Mouse (Mus musculus) myocyte (in vitro differentiated cells): ENCODE results near the gene Cd248. TPM values are rescaled to one million over a fixed set of nuclear protein-coding genes. Genes with fewer than 3 reads are reported as not detected.

Experiments used
- H3K27me3 ChIP-seq: one replicate; pipeline ENCODE4 v1.6.1; 2011; ENCODE audit not compliant: control insufficient read depth, insufficient read depth, insufficient read length
- H3K36me3 ChIP-seq: one replicate; pipeline ENCODE4 v1.6.1; 2011; ENCODE audit not compliant: control insufficient read depth, insufficient read depth
- H3K4me2 ChIP-seq: one replicate; pipeline ENCODE4 v1.6.1; 2011; ENCODE audit warnings: low read depth, control low read depth
- H3K4me3 ChIP-seq: one replicate; pipeline ENCODE4 v1.5.1; 2011; ENCODE audit warnings: mild to moderate bottlenecking, control low read depth, moderate library complexity
- H3K79me2 ChIP-seq: one replicate; pipeline ENCODE4 v1.6.1; 2011; ENCODE audit not compliant: control insufficient read depth, insufficient read depth
- H3ac ChIP-seq: one replicate; pipeline ENCODE4 v1.6.1; 2011; ENCODE audit not compliant: control insufficient read depth, insufficient read length
- CEBPB ChIP-seq: IDR thresholded peaks from 2 replicates; pipeline ENCODE4 v1.6.1; 2011; ENCODE audit warnings: mild to moderate bottlenecking, moderate library complexity; ENCODE audit not compliant: poor library complexity, insufficient read depth, severe bottlenecking
- E2F4 ChIP-seq: IDR thresholded peaks from one replicate; pipeline ENCODE4 v1.6.1; 2011; ENCODE audit warnings: mild to moderate bottlenecking, control low read depth, moderate library complexity; ENCODE audit not compliant: insufficient read depth
- MAX ChIP-seq: IDR thresholded peaks from one replicate; pipeline ENCODE4 v1.6.1; 2011; ENCODE audit warnings: low read depth, mild to moderate bottlenecking, control low read depth
- MYOD1 ChIP-seq, 3 experiments: IDR thresholded peaks; one replicate each; pipeline ENCODE4 v1.6.1; 2011; ENCODE audit warnings: control low read depth in 2 of 3, low read depth in 2 of 3, mild to moderate bottlenecking in 2 of 3, moderate library complexity in 1 of 3; ENCODE audit not compliant: insufficient read length in 2 of 3, control insufficient read depth in 1 of 3
- MYOG ChIP-seq, 3 experiments: IDR thresholded peaks; one replicate each; pipeline ENCODE4 v1.6.1; 2011; ENCODE audit warnings: control low read depth in 2 of 3, low read depth in 2 of 3, mild to moderate bottlenecking in 2 of 3; ENCODE audit not compliant: insufficient read length in 2 of 3, control insufficient read depth in 1 of 3, insufficient read depth in 1 of 3
- POLR2A ChIP-seq: IDR thresholded peaks from one replicate; pipeline ENCODE4 v1.6.1; 2011; ENCODE audit warnings: low read depth, mild to moderate bottlenecking, control low read depth, moderate library complexity; ENCODE audit not compliant: insufficient read length
- POLR2AphosphoS2 ChIP-seq: IDR thresholded peaks from one replicate; pipeline ENCODE4 v1.6.1; 2011; ENCODE audit warnings: low read depth, control low read depth; ENCODE audit not compliant: insufficient read length
- REST ChIP-seq: IDR thresholded peaks from one replicate; pipeline ENCODE4 v1.6.1; 2011; ENCODE audit warnings: mild to moderate bottlenecking, control low read depth, moderate library complexity; ENCODE audit not compliant: insufficient read depth, insufficient read length
- SRF ChIP-seq: IDR thresholded peaks from one replicate; pipeline ENCODE4 v1.6.1; 2011; ENCODE audit warnings: low read depth; ENCODE audit not compliant: control insufficient read depth, insufficient read length
- TCF12 ChIP-seq: IDR thresholded peaks from one replicate; pipeline ENCODE4 v1.6.1; 2011; ENCODE audit warnings: mild to moderate bottlenecking, control low read depth; ENCODE audit not compliant: poor library complexity, insufficient read depth, severe bottlenecking
- TCF3 ChIP-seq: IDR thresholded peaks from one replicate; pipeline ENCODE4 v1.6.1; 2011; ENCODE audit warnings: low read depth, control low read depth; ENCODE audit not compliant: insufficient read length
- USF1 ChIP-seq: IDR thresholded peaks from one replicate; pipeline ENCODE4 v1.6.1; 2011; ENCODE audit warnings: low read depth, mild to moderate bottlenecking, control low read depth, moderate library complexity
- polyA plus RNA-seq: library from polyadenylated mRNA; unstranded; fragments of >200 nt; fragmentation: generic; extraction: Trizol; gene quantifications from one replicate; pipeline ENCODE4 v1.2.1, GENCODE M21; 2012; ENCODE audit warnings: missing spikeins

Cd248 gene
- polyA plus RNA-seq, 1 experiment: 10.4 TPM

DNA sequence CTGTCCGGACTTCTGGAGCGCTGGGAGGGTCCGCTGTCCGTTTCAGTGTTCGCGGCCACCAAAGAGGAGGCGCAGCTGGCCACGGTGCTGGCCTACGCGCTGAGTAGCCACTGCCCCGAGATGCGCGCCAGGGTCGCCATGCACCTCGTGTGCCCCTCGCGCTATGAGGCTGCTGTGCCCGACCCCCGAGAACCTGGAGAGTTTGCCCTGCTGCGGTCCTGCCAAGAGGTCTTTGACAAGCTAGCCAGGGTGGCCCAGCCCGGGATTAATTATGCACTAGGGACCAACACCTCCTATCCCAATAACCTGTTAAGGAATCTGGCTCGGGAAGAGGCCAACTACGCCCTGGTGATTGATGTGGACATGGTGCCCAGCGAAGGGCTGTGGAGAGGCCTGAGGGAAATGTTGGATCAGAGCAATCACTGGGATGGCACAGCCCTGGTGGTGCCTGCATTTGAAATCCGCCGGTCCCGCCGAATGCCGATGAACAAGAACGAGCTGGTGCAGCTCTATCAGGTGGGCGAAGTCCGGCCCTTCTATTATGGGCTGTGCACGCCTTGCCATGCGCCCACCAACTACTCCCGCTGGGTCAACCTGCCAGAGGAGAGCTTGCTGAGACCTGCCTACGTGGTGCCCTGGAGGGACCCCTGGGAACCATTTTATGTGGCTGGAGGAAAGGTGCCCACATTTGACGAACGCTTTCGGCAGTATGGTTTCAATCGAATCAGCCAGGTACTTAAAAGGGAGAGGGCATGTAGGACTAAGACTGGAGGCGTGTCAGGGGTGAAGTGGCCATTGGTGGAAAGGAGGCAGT, 28.4 kb upstream of the Cd248 start:
- H3K27me3 ChIP-seq: no peaks in the 10 kb centered on the region
- H3K4me3 ChIP-seq: peak overlapping the region; percentile 89
- peak overlapping the region; percentile 63 for H3ac ChIP-seq
- H3K4me2 ChIP-seq: peak overlapping the region; percentile 83
- peaks cover 32% of the 10 kb centered on the region for H3K79me2 ChIP-seq
- TF ChIP-seq TCF3: no peak
- TF ChIP-seq E2F4: no peak
- TF ChIP-seq SRF: no peak
- peak in 1 of 3 experiments; percentile 47 for TF ChIP-seq MYOD1 (IDR thresholded peaks at IDR 0.05; ENCODE audit: control insufficient read depth in 1 of 3, insufficient read length in 2 of 3, low read depth in 2 of 3)
- no peak for TF ChIP-seq MAX
- TF ChIP-seq USF1: no peak
- no peak for TF ChIP-seq CEBPB
- peak in 1 of 3 experiments; percentile 31 for TF ChIP-seq MYOG (IDR thresholded peaks at IDR 0.05; ENCODE audit: control insufficient read depth in 1 of 3, insufficient read depth in 1 of 3, insufficient read length in 2 of 3, low read depth in 2 of 3)
- no peak for TF ChIP-seq TCF12
- no peaks in the 10 kb centered on the region for H3K36me3 ChIP-seq

- Histone ChIP-seq H3K4me2 (peak within 1 kb of the TSS; percentile 90), H3K27me3 (no peaks in the 10 kb centered on the region), H3K79me2 (peaks cover 32% of the 10 kb centered on the region), H3K36me3 (no peaks in the 10 kb centered on the region), H3K4me3 (peak within 1 kb of the TSS; percentile 89), H3ac (peak within 1 kb of the TSS; percentile 13)
- no peak for TF ChIP-seq MAX
- peak; percentile 63 for TF ChIP-seq POLR2AphosphoS2
- no peak for TF ChIP-seq USF1
- TF ChIP-seq TCF12: no peak
- peak; percentile 89 for TF ChIP-seq SRF
- no peak for TF ChIP-seq MYOD1 (IDR thresholded peaks at IDR 0.05; ENCODE audit: control insufficient read depth in 1 of 3, insufficient read length in 2 of 3, low read depth in 2 of 3)
- TF ChIP-seq E2F4: no peak
- no peak for TF ChIP-seq CEBPB
- no peak for TF ChIP-seq TCF3
- no peak for TF ChIP-seq MYOG (IDR thresholded peaks at IDR 0.05; ENCODE audit: control insufficient read depth in 1 of 3, insufficient read depth in 1 of 3, insufficient read length in 2 of 3, low read depth in 2 of 3)
- TF ChIP-seq REST: no peak
- peak; percentile 63 for TF ChIP-seq POLR2A
These were observed 26.9 kb upstream of the Cd248 start, which contains the start of gene Brms1 for GRCm38 (mm10) chr19:5040862-5041523. Brms1 (plus strand) TSS chr19:5041354.

GRCm38 (mm10) chr19:5041588-5041987, 26.3 kb upstream of the Cd248 start:
- Histone ChIP-seq H3ac (peak overlapping the region; percentile 13), H3K27me3 (no peaks in the 10 kb centered on the region), H3K4me3 (peak overlapping the region; percentile 89), H3K4me2 (peak overlapping the region; percentile 90), H3K36me3 (no peaks in the 10 kb centered on the region), H3K79me2 (peaks cover 32% of the 10 kb centered on the region)
- TF ChIP-seq REST (no peak), E2F4 (no peak), CEBPB (no peak), TCF3 (no peak), SRF (no peak), POLR2AphosphoS2 (no peak), USF1 (no peak), MYOG (IDR thresholded peaks at IDR 0.05; ENCODE audit: control insufficient read depth in 1 of 3, insufficient read depth in 1 of 3, insufficient read length in 2 of 3, low read depth in 2 of 3) (no peak), MAX (no peak), TCF12 (no peak), MYOD1 (IDR thresholded peaks at IDR 0.05; ENCODE audit: control insufficient read depth in 1 of 3, insufficient read length in 2 of 3, low read depth in 2 of 3) (no peak), POLR2A (no peak)

GRCm38 (mm10) chr19:5045531-5045930, 22.3 kb upstream of the Cd248 start:
- Histone ChIP-seq H3K79me2 (peaks cover 19% of the 10 kb centered on the region), H3K4me2 (no peak overlapping the region), H3K36me3 (no peaks in the 10 kb centered on the region), H3K27me3 (no peaks in the 10 kb centered on the region), H3ac (no peak overlapping the region), H3K4me3 (no peak overlapping the region)
- TF ChIP-seq MAX: no peak
